Mouse (Mus musculus) liver, adult 2 months (tissue): ENCODE measurements at regions not wholly inside any gene's neighbourhood (a gene's known extent, or its start where the extent isn't known, plus 50 kb on each side); places are given as distances from the start of the nearest gene placed in this dataset.

ENCODE experiments used
- CTCF ChIP-seq: fragments of 200-500 bp; IDR thresholded peaks from 2 replicates; pipeline ENCODE4 v1.5.1; 2011; ENCODE audit warnings: low read depth, low read length, control low read depth
- POLR2A ChIP-seq: fragments of 200-500 bp; IDR thresholded peaks from 2 replicates; pipeline ENCODE4 v1.6.1; 2011; ENCODE audit warnings: low read length, control low read depth; ENCODE audit not compliant: insufficient read depth; ENCODE audit errors: extremely low read depth

DNA sequence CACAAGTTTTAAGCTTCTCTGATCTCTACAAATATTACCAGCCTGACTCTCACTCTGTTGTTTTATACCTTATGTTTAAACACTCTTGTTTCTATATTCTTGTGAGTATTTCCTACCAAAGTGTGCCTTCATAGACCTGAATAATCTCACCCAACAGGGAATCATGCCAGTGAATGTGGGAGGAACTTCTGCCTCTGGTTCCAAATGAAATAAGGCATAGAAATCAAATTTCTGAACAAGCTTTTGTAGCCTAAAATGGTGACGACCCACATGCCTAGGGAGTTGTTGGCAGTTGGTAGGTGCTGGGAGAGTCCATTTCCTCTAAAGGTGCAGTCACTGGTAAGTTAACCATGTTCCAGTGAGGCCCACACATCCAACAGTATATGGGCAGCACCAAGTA, 66.1 kb upstream of the Lpcat1 start:
- no peak for TF ChIP-seq CTCF
- TF ChIP-seq POLR2A: no peak
